Mouse (Mus musculus) lung, postnatal 0 days (tissue): Measurements from ENCODE around the gene Spn.

Experiments used
- CTCF ChIP-seq: IDR thresholded peaks from 2 replicates; pipeline ENCODE4 v1.5.1; 2016; ENCODE audit warnings: antibody characterized with exemption, mild to moderate bottlenecking
- EP300 ChIP-seq: IDR thresholded peaks from 2 replicates; pipeline ENCODE4 v1.6.1; 2016; ENCODE audit warnings: antibody characterized with exemption, mild to moderate bottlenecking, control low read depth

DNA sequence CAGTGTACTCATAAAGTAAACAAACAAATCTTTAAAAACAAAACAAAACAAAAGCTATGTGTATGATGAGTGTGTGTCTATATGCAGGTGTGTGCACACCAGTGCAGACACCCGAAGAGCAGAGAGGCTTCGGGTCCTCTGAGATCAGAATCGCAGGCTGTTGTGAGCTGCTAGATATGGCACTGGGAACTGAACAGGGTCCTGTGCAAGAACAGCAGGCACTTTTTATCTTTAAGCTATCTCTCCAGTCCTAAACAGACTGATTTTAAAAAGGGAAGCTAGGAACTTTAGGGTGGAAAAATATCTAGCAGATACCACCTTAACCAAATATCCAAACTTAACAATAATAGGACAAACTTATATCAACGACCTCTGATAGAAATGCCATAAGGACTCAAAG lies 5.0 kb upstream of the Spn start:
- TF ChIP-seq CTCF (no peak), EP300 (no peak)
